Mouse (Mus musculus) v-Abl transformed pro-B cells (cell line): Measurements from ENCODE around the gene Itga3.

Experiments
- in situ Hi-C, 2 experiments: fragments of 400-800 bp; cut with MboI; formaldehyde crosslinking; loops; one replicate each; pipeline ENCODE4 v1.15.1; 2025; ENCODE audit not compliant: unreplicated experiment in 2 of 2

The Itga3 gene

GRCm38 (mm10) chr11:95098346-95099095 lies 21.9 kb upstream of the Itga3 start:
- in situ Hi-C loops: no loop called here

GRCm38 (mm10) chr11:95097889-95098288 lies 21.3 kb upstream of the Itga3 start:
- in situ Hi-C loops: no loop called here

- in situ Hi-C loops: no loop called here
These were observed 20.2 kb upstream of the Itga3 start for GRCm38 (mm10) chr11:95096608-95097373.

- in situ Hi-C loops: no loop called here
These were observed 19.0 kb upstream of the Itga3 start for GRCm38 (mm10) chr11:95095596-95095995.

- in situ Hi-C loops: no loop called here
These were observed 16.5 kb upstream of the Itga3 start for GRCm38 (mm10) chr11:95093077-95093476.

- in situ Hi-C loops: no loop called here
These were observed 12.5 kb upstream of the Itga3 start for GRCm38 (mm10) chr11:95088857-95089779.

- in situ Hi-C loops: no loop called here
These were observed 11.7 kb upstream of the Itga3 start for GRCm38 (mm10) chr11:95088286-95088685.

- in situ Hi-C loops: no loop called here
These were observed 11.0 kb upstream of the Itga3 start for GRCm38 (mm10) chr11:95087301-95088228.

GRCm38 (mm10) chr11:95086229-95086628 lies 9.6 kb upstream of the Itga3 start:
- in situ Hi-C loops: no loop called here

GRCm38 (mm10) chr11:95085710-95086109 lies 9.1 kb upstream of the Itga3 start:
- in situ Hi-C loops: no loop called here

GRCm38 (mm10) chr11:95084811-95085382 lies 8.3 kb upstream of the Itga3 start:
- in situ Hi-C loops: no loop called here

GRCm38 (mm10) chr11:95084175-95084574 lies 7.6 kb upstream of the Itga3 start:
- in situ Hi-C loops: no loop called here

- in situ Hi-C loops: no loop called here
These were observed 6.3 kb upstream of the Itga3 start for GRCm38 (mm10) chr11:95082896-95083295.

GRCm38 (mm10) chr11:95080783-95081182 lies 4.2 kb upstream of the Itga3 start:
- in situ Hi-C loops: no loop called here

- in situ Hi-C loops: no loop called here
These were observed 2.8 kb upstream of the Itga3 start for GRCm38 (mm10) chr11:95079256-95079875.

- in situ Hi-C loops: no loop called here
These were observed 1.4 kb upstream of the Itga3 start for GRCm38 (mm10) chr11:95077956-95078355.

GRCm38 (mm10) chr11:95076041-95076535 lies 513 bp downstream of the Itga3 start:
- in situ Hi-C loops: no loop called here

GRCm38 (mm10) chr11:95075197-95076040 lies 1.2 kb downstream of the Itga3 start:
- in situ Hi-C loops: no loop called here
